16 mouse cellular contexts compared by ENCODE assay signal in the genomic region with DNA sequence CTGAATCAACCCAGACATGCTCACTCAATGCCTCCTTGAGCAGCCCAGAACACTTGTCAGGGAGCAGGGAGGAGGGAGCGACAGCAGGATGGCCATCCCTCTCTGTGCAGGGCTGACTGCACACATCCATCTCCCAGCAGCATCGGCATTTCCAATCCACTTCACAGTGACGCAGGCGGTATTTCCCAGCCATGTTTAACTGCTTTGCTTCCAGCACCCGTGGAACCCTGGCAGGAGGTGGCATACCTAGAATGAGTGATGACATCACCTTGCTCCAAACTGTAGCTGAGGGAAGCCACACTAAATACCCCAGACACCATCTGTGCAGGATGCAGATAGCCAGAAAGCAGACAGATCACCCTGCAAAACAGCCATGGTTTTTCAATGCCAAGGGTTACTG.
A peak's percentile ranks its signal among the peaks of the same experiment; 100 is the strongest.
DNase-seq lines count a peak whose midpoint lies in the region; ATAC-seq and TF ChIP-seq lines count a peak whose summit lies in the region.
"Had no signal": no experiment of that assay in that cellular context is flagged by ENCODE, and none has a peak within 500 bp of the region (broad histone marks: within the 10 kb centered on the region; RNA-seq: fewer than 3 reads in every experiment).

No protein-coding gene starts in this region.

- ATAC-seq in activated CD4-positive, CD25-positive, alpha-beta regulatory T cell, adult 4 months, result no peak

- intact Hi-C loops in left cerebral cortex, postnatal 36 days (cut with DNase I), result no loop called here

- no peak for TF ChIP-seq POLR2A in brain, embryonic 14.5 days (IDR thresholded peaks at IDR 0.05; ENCODE audit: borderline replicate concordance, extremely low read depth, insufficient read depth, insufficient read length, poor library complexity, severe bottlenecking)

- DNase-seq in left cerebral cortex, postnatal 36 days (ENCODE audit: low spot score in 2 of 2), result peak; percentile 3 to 5
- no peak for DNase-seq in left cerebral cortex, adult 11 months (ENCODE audit: low spot score)
- DNase-seq in brain, embryonic 14.5 days (ENCODE audit: low read depth), result peak; percentile 14
- peak; percentile 61 for DNase-seq in cerebellum, adult 8-10 months
- peak; percentile 6 for DNase-seq in retina, embryonic 14.5 days (ENCODE audit: low spot score)
- DNase-seq in ovary, postnatal 10 days (ENCODE audit: low spot score), result no peak
- DNase-seq: adrenal gland, adult 2 months; gastrocnemius, postnatal 14 days; heart, adult 2 months; heart, postnatal 4 days; kidney, adult 18-20 months; liver; right cerebral cortex, postnatal 14 days; spleen, adult 18-20 months; thymus, postnatal 25 days had no signal

- TF ChIP-seq CTCF in brain, embryonic 14.5 days (IDR thresholded peaks at IDR 0.05; ENCODE audit: borderline replicate concordance, extremely low read depth, insufficient read depth, insufficient read length), result no peak

Comparison
In these comparisons a context has a peak if more than half of its experiments do, and no peak if none do; other contexts are left out.
1. DNase-seq: peak in left cerebral cortex, postnatal 36 days (2 of 2), brain, embryonic 14.5 days (single experiment), cerebellum, adult 8-10 months (single experiment) and retina, embryonic 14.5 days (single experiment); none in left cerebral cortex, adult 11 months (single experiment) and ovary, postnatal 10 days (single experiment).